Comparison of ENCODE assay signal across 20 mouse cellular contexts in genomic region chr1:82793986-82794385, GRCm38 (mm10). TPM values are rescaled to one million over a fixed set of nuclear protein-coding genes. Genes with fewer than 3 reads are reported as not detected.
DNase-seq lines count a peak whose midpoint lies in the region; ATAC-seq and TF ChIP-seq lines count a peak whose summit lies in the region.
"Had no signal": no experiment of that assay in that cellular context is flagged by ENCODE, and none has a peak within 500 bp of the region (broad histone marks: within the 10 kb centered on the region; RNA-seq: fewer than 3 reads in every experiment).

No protein-coding gene starts in this region.

- 78% methylated on average over 4 of the region's 4 CpGs for whole genome bisulfite sequencing in lung, adult 2 months

- peak; percentile 27 for ATAC-seq in Patski
- ATAC-seq: forebrain, embryonic 15.5 days had no signal

- 0 out of 2 replicates have a peak overlapping the region, but pooled peaks have one; percentile 28 for H3K27ac ChIP-seq in layer of hippocampus, adult 2 months
- no peak overlapping the region for H3K27ac ChIP-seq in gastrocnemius, adult 2 months
- H3K27ac ChIP-seq: embryonic facial prominence, embryonic 13.5 days; forebrain, embryonic 15.5 days; limb, embryonic 15.5 days; lung, embryonic 15.5 days had no signal

- peaks cover 11% of the 10 kb centered on the region for H3K4me1 ChIP-seq in lung, adult 2 months (ENCODE audit: control insufficient read depth, insufficient read depth, low read length)
- H3K4me1 ChIP-seq: limb, embryonic 15.5 days; lung, embryonic 15.5 days had no signal

- CTCF ChIA-PET in Patski (lab: Charles Lee) = interaction anchor here (0.8 to 2.3 kb wide), 9 partner anchors 9 to 1413 kb away, joined by 3 to 12 read pairs (median 3); partner anchors contain the start of gene Agfg1

- no peaks in the 10 kb centered on the region for H3K27me3 ChIP-seq in Patski
- H3K27me3 ChIP-seq: embryonic facial prominence, embryonic 13.5 days; forebrain, embryonic 15.5 days; limb, embryonic 15.5 days; lung, embryonic 15.5 days had no signal

- POLR2A ChIA-PET in Patski (lab: Charles Lee) = interaction anchor here (0.6 to 1.0 kb wide), 4 partner anchors 27 to 188 kb away, joined by 3 to 7 read pairs (median 4); no protein-coding TSS in a partner anchor

- TF ChIP-seq CTCF in Patski (IDR thresholded peaks at IDR 0.05) = no peak
- TF ChIP-seq CTCF in layer of hippocampus, adult 2 months (conservative IDR thresholded peaks at IDR 0.05) = no peak
- no peak for TF ChIP-seq CTCF in lung, adult 2 months (IDR thresholded peaks at IDR 0.05; ENCODE audit: insufficient read depth, low read length)
- TF ChIP-seq CTCF in gastrocnemius, adult 2 months (IDR thresholded peaks at IDR 0.05) = no peak

- TF ChIP-seq POLR2A in lung, adult 2 months (IDR thresholded peaks at IDR 0.05; ENCODE audit: borderline replicate concordance, extremely low read depth, low read depth, low read length) = no peak

- intact Hi-C loops in left cerebral cortex, postnatal 36 days (cut with DNase I) = no loop called here
- intact Hi-C loops in gastrocnemius, adult 2 months (cut with DNase I) = no loop called here

- in situ Hi-C loops in Patski (cut with MboI; ENCODE audit: low pct_unique_long_range_greater_than_20kb) = loop anchor here (5.0 to 25.0 kb wide), 3 partner anchors 51 to 793 kb away; no protein-coding TSS in a partner anchor

- peak; percentile 12 for DNase-seq in cerebellum, adult 9-10 months
- no peak for DNase-seq in cerebellum, adult 18-20 months
- no peak for DNase-seq in Patski (ENCODE audit: low read depth, low spot score)
- DNase-seq in layer of hippocampus, adult 2 months (ENCODE audit: low spot score in 2 of 2) = peak; percentile 48 to 55
- peak; percentile 43 to 44 for DNase-seq in left cerebral cortex, postnatal 36 days (ENCODE audit: low spot score in 2 of 2)
- no peak for DNase-seq in urinary bladder, postnatal 25 days (ENCODE audit: low spot score)
- DNase-seq in lung, adult 2 months = no peak
- no peak for DNase-seq in gastrocnemius, adult 2 months
- DNase-seq: adrenal gland, postnatal 10 days; heart, adult 18-20 months; heart, postnatal 4 days; spleen, adult 18-20 months had no signal

- H3K4me3 ChIP-seq in layer of hippocampus, adult 2 months = no peak overlapping the region
- no peak overlapping the region for H3K4me3 ChIP-seq in lung, adult 2 months (replicated peaks; ENCODE audit: extremely low read depth, low read depth, low read length)
- no peak overlapping the region for H3K4me3 ChIP-seq in gastrocnemius, adult 2 months
- H3K4me3 ChIP-seq: embryonic facial prominence, embryonic 13.5 days; forebrain, embryonic 15.5 days; limb, embryonic 15.5 days; lung, embryonic 15.5 days; myocyte had no signal

RNA-seq across cellular contexts. Expression of gene Gm47791, which starts 22.9 kb away (rescaled TPM):
- polyA plus RNA-seq in Patski (2021) = not detected
- not detected for total RNA-seq in layer of hippocampus, adult 2 months (2021)
- not detected for total RNA-seq in left cerebral cortex, postnatal 36 days (2021)
- not detected in 2 replicates for polyA plus RNA-seq in lung, adult 2 months (2012; rRNA removed)
- total RNA-seq in gastrocnemius, adult 2 months (2021) = not detected
- total RNA-seq: adrenal gland, postnatal 10 days; heart, adult 18-20 months; heart, postnatal 4 days had no signal
- polyA plus RNA-seq: cerebellum, adult 2 months; embryonic facial prominence, embryonic 13.5 days; forebrain, embryonic 15.5 days; intestine, embryonic 14.5 days; limb, embryonic 15.5 days; lung, embryonic 15.5 days; myocyte; testis, adult 2 months had no signal

RNA-seq across cellular contexts. Expression of gene Tm4sf20, which starts 25.7 kb away (rescaled TPM):
- polyA plus RNA-seq in Patski (2021) = 0.06 TPM
- total RNA-seq in layer of hippocampus, adult 2 months (2021) = not detected
- not detected for total RNA-seq in left cerebral cortex, postnatal 36 days (2021)
- 0.36 TPM in 1 of 2 replicates, not detected in the other for polyA plus RNA-seq in lung, adult 2 months (2012; rRNA removed)
- not detected for total RNA-seq in gastrocnemius, adult 2 months (2021)
- total RNA-seq: adrenal gland, postnatal 10 days; heart, adult 18-20 months; heart, postnatal 4 days had no signal
- polyA plus RNA-seq: cerebellum, adult 2 months; forebrain, embryonic 15.5 days; limb, embryonic 15.5 days; myocyte; testis, adult 2 months had no signal

RNA-seq across cellular contexts. Expression of gene Agfg1, which starts 45.3 kb away (rescaled TPM):
- 58.7 TPM for polyA plus RNA-seq in Patski (2021)
- 10 to 100 TPM; 68.9 TPM for total RNA-seq in layer of hippocampus, adult 2 months (2021)
- total RNA-seq in left cerebral cortex, postnatal 36 days (2021) = 10 to 100 TPM; 75.9 to 81.3 TPM
- 51.1 and 70.6 TPM in 2 replicates for polyA plus RNA-seq in lung, adult 2 months (2012; rRNA removed)
- total RNA-seq in gastrocnemius, adult 2 months (2021) = 10 to 100 TPM; 24.6 to 27.7 TPM

Comparison
In these comparisons a context has a peak if more than half of its experiments do, and no peak if none do; other contexts are left out.
1. DNase-seq: peak in cerebellum, adult 9-10 months (single experiment), layer of hippocampus, adult 2 months (2 of 2) and left cerebral cortex, postnatal 36 days (2 of 2); none in cerebellum, adult 18-20 months (0 of 2), Patski (single experiment), urinary bladder, postnatal 25 days (single experiment), lung, adult 2 months (single experiment) and gastrocnemius, adult 2 months (single experiment).